Mouse (Mus musculus) mouse trophoblast stem cell (cell line): ENCODE data around the gene Pde8a.

Experiments used
- in situ Hi-C, 2 experiments: fragments of 300-500 bp; cut with MseI, MboI; formaldehyde crosslinking; loops; 2 replicates in 1 of 2; 3 replicates in 1 of 2; pipeline ENCODE4 v1.15.1; 2025

Gene Pde8a

DNA sequence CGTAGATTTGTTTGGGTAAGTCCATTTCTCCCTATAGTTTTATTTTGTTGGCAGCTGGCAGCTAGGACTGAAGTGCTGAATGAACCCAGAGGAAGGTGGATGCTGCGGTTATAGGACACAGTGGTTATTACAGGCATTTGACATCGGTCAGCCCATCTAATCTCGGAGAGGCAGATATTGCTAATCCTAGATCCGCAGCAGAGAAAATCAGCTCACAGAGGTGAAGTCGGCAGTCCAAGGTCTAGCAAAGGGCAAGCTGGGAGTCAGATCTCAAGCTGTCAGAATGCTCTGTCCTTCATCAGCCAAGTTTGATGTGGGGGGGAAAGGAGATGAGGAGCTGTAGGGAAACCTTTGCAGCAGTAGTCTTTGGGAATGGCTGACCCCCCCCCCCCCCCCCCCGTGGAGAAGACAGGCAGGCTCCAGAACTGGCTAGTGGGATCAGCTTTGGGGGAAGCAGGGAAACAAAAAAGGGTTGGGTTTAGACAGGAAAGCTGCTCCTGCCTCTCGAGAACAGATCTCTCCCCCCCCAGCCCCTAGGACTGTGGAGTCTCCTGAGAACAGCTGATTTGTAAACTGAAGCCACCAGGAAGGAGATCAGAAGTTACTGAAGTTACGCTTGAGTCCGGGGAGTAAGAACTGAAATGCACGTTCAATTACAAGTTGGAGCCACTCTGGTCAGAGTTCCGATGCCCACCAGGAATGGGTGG is 3.3 kb upstream of the Pde8a start:
- in situ Hi-C loops: no loop called here

DNA sequence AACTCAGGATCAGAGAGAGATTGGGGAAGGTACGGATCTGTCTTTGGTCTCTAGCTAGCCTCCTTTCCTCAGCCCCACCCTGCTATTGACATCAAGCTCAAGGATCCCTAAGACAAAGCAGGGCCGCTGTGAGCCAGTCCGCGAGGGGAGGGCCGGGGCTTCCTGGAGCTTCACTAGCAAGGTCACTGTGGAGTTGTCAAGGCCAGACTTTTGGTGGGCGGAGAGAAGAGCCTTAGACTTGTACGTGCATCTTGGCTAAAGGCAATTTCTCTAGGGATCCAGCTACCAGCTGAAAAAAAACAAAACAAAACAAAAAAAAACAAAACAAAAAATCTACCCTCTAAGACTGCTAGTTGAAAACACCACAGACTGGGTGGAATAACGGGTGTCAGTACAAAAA is 1.6 kb upstream of the Pde8a start:
- in situ Hi-C loops: no loop called here

DNA sequence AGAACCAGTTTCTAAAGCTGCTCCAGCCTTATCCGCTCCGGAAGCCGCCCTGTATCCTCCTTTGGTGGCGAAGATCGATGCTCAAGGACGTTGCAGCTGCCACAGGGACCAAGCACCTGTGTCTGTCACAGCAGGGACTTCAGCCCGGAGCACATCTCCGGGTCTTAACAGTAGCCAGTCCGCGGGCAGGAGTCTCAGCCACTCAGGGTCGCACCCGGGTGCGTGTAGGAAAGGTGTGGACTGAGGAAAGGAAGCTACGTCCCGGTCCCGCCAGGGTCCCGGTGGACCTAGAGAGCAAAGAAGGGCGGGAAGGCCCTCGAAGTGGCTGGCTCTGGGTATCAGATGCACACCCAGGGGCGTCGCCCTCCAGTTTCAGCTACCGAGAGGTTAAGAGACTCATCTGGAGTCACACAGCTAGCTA is 1.1 kb upstream of the Pde8a start:
- in situ Hi-C loops: no loop called here

- in situ Hi-C loops: no loop called here
Measured at GRCm38 (mm10) chr7:81212697-81213346, 574 bp upstream of the Pde8a start.

DNA sequence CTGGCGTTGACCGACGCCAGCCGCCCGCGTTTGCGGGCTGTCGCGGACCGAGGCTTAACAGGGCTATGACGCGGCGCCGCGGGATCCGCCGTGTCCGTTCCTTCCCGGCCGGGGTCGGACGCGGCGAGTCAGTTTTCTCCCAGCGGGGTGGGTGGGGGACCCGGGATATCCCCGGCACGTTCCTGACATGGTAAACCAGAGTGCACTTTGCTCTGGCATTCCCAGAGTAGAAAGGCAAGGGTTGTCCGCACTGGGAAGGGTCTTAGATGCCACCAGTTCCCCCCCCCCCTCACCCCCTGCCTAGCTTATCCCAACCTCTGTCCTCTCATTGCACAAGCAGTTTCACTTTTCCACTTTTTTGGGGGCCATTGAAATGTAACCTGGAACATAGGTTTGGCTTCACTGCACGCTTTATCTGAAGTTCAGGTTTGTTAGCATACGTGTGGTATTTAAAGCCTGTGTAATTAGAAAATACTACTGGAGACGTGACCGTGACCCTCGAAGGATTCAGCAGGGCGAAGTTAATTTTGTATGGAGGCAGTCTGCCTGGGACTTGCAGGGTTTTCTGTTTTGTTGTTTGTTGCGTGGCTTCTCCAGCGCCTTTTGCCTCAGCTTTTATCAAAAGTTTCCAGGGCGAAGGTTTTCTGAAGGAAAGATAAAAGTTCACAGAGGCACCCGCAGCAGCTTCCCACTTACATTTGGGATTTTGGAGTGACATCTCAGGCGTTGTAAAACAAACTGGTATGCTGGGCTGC is 934 bp downstream of the Pde8a start:
- in situ Hi-C loops: no loop called here

DNA sequence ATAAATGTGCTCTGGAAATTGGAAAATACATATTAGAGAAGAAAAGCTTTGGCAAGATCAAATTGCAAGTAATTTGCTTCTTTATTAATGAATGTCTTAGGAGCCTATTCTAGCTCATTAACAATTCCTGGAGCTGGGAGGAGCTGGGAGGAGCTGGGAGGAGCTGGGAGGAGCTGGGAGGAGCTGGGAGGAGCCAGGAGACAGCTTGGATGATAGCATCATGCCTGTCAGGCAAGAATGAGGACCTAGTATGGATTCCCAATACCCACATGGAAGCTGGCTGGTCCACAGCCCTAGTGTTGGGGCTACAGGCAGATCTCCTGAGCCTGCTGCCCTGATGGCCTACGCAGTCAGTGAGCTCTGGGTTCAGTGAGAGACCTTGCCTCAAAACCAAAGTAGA is 2.6 kb downstream of the Pde8a start:
- in situ Hi-C loops: no loop called here

DNA sequence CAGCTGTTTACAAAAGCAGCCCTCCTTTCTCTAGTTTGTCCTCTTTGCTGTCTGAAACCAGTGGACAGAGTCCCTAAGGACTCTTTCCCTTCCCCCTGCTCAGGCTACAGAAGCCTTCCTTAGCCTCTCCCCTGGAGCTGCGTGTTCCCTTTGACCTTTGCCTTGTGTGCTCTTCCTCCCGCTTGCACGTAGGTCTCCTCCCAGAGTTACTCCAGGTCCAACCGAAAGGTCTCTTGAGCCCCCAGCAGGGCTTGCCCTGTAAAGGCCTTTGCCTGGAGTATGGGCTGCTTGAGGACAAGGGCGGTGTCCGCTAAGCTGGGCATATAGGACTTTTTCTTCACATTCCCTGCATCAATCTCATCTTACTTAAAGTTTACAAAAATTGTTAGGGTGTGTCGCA is 5.9 kb downstream of the Pde8a start:
- in situ Hi-C loops: no loop called here

DNA sequence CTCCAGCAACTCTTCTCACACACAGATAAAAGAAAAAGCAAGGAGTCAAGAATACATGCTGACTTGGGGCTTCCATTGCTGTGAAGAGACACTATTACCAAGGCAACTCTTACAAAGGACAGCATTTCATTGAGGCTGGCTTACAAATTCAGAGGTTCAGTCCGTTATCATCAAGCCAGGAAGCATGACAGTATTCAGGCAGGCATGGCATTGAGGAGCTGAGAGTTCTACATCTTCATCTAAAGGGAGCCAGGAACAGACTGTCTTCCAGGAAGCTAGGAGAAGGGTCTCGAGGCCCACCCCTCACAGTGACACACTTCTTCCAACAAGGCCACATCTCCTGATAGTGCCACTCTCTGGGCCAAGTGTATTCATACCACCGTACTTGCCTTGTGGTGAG is 7.0 kb downstream of the Pde8a start:
- in situ Hi-C loops: no loop called here

DNA sequence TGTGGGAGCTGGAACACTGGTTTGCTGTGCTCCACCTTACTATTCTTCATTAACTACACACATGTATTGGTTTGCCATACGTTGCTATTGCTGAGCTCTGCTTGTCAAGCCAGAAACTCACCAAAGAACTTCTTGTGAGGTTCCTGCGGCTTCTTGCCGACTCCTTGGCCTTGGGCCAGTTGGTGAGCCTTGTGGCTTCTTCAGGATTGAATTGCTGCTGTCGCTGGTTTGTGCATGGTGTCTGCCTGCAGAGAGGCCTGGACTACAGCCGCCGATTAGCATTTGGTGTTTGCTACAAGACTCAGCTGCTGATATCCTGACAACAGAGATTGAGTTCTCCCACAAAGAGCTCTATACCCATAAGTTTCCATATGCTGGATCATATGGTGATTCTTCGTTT is 10.9 kb downstream of the Pde8a start:
- in situ Hi-C loops: no loop called here

- in situ Hi-C loops: no loop called here
Measured at GRCm38 (mm10) chr7:81230091-81230792, 16.8 kb downstream of the Pde8a start.

DNA sequence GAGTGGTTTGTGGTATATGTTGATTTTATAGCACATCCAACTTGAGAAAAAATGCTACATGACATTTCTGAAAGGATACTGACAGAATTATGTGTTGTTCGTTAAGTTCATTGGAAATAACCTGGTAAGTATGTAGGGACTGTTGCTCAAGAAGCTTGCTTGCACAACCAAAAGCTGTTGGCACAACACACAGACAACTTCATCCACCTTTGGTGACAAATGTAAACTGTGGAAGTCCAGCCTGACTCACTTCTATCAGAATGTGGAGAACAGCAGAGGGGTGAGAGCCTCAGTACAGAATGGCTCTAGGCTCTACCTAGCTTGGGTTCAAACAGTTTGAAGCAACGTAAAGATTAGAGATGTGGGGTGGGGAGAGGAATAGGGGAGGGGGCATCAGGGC is 19.3 kb downstream of the Pde8a start:
- in situ Hi-C loops: no loop called here

DNA sequence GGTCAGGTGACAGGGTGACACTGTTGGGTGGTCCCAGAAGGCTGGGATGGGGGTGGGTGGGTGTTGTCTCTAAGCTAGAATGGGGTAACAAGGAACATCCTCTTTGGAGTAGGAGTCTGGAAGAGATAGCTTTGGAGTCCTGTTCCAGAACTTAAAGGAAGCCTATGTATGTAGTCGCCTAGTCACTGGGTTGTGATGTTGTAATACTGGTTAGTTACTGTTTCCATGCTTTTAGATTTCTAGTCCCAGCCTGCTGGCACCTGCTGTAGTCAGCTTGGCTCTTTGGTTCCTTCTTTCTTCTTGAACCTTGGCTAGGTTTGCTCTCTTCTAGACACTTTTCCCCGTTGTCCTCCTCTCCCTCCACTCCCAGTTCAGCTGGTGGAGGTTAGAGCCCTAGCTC is 21.7 kb downstream of the Pde8a start:
- in situ Hi-C loops: no loop called here

DNA sequence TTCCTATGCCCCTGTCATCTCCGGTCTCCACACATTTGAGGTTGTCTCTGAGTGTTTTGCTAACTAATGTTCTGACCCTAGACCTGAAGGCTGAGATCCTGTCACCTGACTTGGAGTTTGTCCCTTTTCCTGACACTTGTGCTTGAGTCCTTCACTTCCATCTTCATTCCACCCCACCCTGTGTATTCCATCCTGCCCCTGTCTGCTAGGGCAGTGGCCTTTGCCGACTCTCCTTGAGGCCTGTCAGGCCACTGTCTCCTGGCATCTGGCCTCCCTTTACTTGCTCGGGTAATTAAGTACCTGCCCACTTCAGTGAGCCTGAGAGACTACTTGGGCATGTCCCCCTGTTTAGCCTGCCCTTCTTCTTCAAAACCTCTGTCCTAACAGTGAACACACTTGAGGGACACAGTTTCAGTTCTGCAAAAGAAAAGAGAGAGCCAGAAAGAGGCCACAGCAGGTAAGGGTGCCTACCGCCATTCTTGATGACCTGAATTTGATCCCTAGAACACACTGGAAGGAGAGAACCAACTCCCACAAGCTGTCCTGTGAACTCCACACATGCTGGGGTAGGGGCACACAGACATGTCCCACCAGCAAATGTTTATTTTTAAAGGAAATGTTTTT is 22.3 kb downstream of the Pde8a start:
- in situ Hi-C loops: no loop called here

DNA sequence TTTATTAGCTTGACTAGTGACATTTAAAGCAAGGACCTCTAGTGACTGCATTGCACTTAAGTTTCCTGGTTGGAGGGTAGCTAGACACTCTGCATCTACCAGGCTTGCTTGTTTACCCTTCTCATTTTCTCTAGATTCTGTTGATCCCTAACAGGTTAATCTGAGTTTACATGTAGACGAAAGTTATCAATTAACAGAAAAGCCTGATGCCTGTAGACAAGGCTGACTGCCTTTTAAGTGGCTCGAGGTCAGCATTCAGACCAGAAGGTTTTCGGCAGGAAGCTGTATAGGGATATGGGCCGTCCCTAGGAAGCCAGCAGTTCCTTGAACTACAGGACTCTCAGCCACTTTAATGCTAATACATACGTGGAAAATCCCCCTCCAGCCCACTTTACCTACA is 30.0 kb downstream of the Pde8a start:
- in situ Hi-C loops: no loop called here

DNA sequence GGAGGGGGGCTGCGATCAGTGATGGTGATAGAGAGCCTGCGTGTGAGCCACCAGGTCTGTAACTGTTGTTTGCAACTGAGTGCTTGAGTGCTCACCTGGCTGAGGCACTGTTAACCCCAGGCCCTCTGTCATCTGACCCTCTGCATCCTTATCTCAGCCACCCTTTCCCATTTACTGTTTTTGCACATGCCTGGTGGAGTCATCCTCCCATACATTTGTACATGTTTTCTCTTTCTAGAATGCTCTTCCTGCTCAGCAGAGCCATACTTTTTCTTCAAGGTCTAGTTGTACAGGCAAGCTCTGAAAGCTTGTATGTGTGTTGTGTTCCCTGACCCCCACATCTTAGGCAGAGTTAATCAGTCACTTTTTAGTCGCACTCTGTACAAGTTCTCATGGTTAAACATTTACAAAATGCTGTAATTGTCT is 36.5 kb downstream of the Pde8a start:
- in situ Hi-C loops: no loop called here

DNA sequence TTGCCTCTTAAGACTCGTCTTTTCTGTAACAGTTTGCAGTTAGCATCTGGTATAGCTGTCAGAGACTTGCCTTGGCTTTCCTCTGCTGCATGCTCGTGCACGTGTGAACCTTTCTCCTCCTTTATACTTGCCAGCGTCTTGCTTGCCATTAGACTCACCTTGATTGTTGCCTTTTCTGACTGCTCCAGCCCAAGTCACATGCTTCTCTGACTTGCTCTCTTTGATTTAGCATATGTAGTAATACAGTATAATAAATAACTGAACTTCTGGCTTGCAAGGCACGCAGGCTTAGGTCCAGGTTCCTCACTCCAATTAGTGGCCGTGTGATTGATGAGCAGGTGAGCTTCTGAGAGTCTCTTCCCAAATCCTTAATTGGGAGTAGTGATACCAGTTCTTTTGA is 37.2 kb downstream of the Pde8a start:
- in situ Hi-C loops: no loop called here

- in situ Hi-C loops: no loop called here
Measured at GRCm38 (mm10) chr7:81251521-81251920, 38.1 kb downstream of the Pde8a start.

DNA sequence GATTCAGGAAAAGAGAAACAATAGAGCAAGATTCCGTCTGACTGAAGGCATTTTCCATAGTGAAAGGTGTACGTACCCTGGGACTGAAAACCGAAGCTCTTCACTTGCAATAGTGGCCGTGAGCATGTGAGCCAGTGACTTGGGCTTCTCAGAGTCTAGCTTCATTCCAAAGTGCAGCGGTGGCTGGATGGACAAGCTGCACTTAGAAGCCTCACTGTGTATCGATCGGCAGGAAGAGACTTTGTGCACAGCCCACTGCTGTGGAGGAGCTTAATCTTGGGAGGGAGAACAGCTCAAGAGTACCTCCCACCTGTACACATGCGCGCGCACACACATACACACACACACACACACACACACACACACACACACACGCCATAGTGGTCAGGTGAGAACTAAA is 39.9 kb downstream of the Pde8a start:
- in situ Hi-C loops: no loop called here

DNA sequence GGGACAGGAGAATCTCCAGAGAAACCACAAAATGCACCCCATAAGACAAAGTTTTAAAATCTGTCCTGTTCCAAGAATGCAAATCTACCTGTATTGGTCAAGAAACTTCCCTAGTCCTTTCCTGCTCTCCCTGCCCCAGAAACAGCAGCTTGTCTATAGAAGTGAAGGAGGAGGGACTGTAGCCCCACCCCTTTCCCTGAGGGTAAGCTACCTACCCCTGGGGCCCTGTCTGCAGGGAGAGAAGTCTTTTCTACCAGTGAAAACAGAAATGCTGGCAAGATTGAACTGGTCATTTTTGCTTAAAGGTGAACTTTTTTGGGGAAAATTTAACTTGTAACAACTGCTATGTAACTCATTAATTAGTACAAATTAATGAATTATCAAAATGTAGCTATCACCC is 41.2 kb downstream of the Pde8a start:
- in situ Hi-C loops: no loop called here

- in situ Hi-C loops: no loop called here
Measured at GRCm38 (mm10) chr7:81255456-81255855, 42.1 kb downstream of the Pde8a start.

GRCm38 (mm10) chr7:81256773-81257172 is 43.4 kb downstream of the Pde8a start:
- in situ Hi-C loops: no loop called here

DNA sequence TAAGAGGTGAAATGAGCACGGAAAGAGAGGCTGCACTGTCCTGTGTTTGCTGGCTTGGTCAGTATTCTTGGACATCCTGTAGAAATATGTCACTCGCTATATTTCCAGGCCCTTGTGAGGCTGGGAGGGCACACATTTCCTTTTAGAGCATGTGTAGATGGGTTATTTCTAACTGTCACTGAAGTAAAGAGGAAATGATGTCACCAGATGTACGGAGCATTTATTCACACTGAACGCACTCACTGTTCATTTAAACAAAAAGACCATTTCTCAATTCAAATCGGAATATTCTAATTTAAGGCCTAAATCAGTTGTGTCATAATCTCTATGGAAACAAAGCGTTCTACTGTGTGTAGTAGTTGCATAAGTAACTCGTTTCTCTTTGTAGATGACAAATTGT is 48.2 kb downstream of the Pde8a start:
- in situ Hi-C loops: no loop called here
